Mouse (Mus musculus): Measurements from ENCODE around the gene Pigq.

GRCm38 (mm10) chr17:25934526-25934925, 10.2 kb downstream of the Pigq start:
- TF ChIP-seq POLR2A (IDR thresholded peaks at IDR 0.05; ENCODE audit: borderline replicate concordance, control insufficient read depth, low read depth, low read length) (no peak), CTCF (IDR thresholded peaks at IDR 0.05; ENCODE audit: control insufficient read depth, insufficient read depth, low read length) (no peak)
